Mouse (Mus musculus): ENCODE measurements at regions not wholly inside any gene's neighbourhood (a gene's known extent, or its start where the extent isn't known, plus 50 kb on each side); places are given as distances from the start of the nearest gene placed in this dataset.

DNA sequence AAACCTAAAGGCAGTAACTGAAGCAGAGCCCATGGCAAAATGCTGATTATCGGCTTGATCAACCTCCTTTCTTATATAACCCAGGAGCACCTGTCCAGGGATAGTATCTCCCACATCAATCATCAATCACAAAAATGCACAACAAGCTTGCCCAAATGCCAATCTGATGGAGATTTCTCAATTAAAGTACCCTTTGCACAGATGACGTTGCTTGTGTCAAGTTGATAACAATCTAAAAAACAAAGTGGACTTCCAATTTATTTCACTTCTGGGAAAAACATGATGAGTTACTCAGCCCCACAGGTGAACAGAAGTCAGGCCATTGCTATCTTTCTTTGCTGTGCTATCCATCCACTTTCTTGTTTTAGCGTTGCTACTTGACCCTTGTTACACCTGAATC, 144.5 kb upstream of the Tle4 start:
- TF ChIP-seq POLR2A (IDR thresholded peaks at IDR 0.05; ENCODE audit: insufficient read length, low read depth) (no peak), MAX (IDR thresholded peaks at IDR 0.05; ENCODE audit: low read depth) (no peak), REST (IDR thresholded peaks at IDR 0.05; ENCODE audit: insufficient read depth, insufficient read length) (no peak), POLR2AphosphoS2 (IDR thresholded peaks at IDR 0.05; ENCODE audit: insufficient read length, low read depth) (no peak)
